Mouse (Mus musculus) left cerebral cortex, adult 18-20 months (tissue): ENCODE data around the gene Rnf146. TPM values are rescaled to one million over a fixed set of nuclear protein-coding genes. Genes with fewer than 3 reads are reported as not detected.
"Not testable (repeated sequence)": the region's sequence is repeated elsewhere in the genome, so short reads cannot be mapped to it uniquely, and the experiment has no call there.

Experiments
- DNase-seq, 2 experiments: peaks; one replicate each; pipeline ENCODE4 v3.0.0; 2021 to 2022; ENCODE audit warnings: low spot score in 2 of 2, mixed read lengths in 1 of 2
- long read RNA-seq, 2 experiments: library from polyadenylated mRNA; stranded (forward); transcript quantifications; one replicate each; pipeline ENCODE4 v2.0.0; 2021
- total RNA-seq, 2 experiments: library from RNA; stranded (reverse); gene quantifications; 2 replicates each; pipeline ENCODE4 v1.2.3; 2021

Rnf146 gene
- 100 to 1,000 TPM in 1 of 2 experiments, 10 to 100 TPM in 1; 97.2 to 103 TPM for total RNA-seq
- long read RNA-seq, experiment 1, full-length matches to known transcripts, result 14 of 22 reads
- long read RNA-seq, experiment 1, partial matches to known transcripts, result 5 of 22 reads
- long read RNA-seq, experiment 1, other reads (novel, unspliced or antisense), result 3 of 22 reads
- long read RNA-seq, experiment 2, full-length matches to known transcripts, result 8 of 11 reads
- long read RNA-seq, experiment 2, partial matches to known transcripts, result 0 of 11 reads
- long read RNA-seq, experiment 2, other reads (novel, unspliced or antisense), result 3 of 11 reads

GRCm38 (mm10) chr10:29362197-29362900 is at the start of gene Rnf146:
Gene Rnf146 (minus strand): TSS chr10:29362442.
- no peak for DNase-seq

DNA sequence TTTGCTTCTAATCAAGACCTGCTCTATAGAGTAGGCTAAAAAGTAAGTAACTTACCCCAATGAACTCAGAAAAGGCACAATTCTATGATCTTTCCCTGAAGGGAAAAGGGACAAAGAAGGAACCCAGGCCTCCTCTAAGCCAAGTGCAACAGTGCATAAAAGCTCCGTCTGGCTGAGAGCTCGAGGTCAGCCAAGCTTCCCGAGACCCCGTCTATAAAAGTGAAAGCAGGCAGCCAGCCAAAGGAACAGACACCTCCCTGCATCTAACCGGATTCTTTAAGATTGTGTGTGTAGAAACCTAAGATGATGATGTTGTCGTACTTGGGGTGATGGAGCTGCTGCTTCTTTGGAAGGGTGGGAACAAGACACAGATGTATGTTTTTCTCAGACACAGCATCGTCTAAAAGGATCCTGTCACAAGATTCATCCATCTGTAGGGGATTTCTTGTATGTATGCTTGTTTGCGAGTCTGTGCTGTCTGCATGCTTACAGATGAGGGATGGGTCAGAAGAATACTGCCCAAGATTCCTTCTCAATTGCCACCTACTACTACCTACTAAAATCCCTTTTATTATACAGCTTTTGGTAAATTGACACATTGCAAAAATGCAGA is 40.5 kb upstream of the Rnf146 start:
- no peak for DNase-seq

GRCm38 (mm10) chr10:29394890-29395289 is 32.6 kb upstream of the Rnf146 start:
- DNase-seq, result not testable (repeated sequence)

DNA sequence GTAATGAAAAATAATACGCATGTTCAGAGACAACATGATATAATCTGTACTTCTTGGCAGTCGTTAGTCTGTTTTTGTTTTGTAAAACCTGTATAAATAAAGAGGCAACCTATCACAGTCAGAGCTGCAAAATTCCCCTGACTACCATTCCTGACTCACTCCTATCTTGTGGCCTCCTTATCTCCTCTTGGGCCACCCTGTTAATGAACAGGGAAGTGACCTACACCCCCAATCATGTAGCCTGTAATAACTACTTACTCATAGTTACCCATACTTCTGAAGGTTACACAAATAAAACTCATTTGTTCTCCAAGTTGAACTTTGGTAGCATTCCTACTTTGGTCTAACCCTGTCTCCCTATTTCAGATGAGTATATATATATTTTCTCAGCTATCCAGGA is 19.3 kb upstream of the Rnf146 start:
- DNase-seq, result no peak

- DNase-seq, result no peak
Observed at GRCm38 (mm10) chr10:29374065-29374464, 11.8 kb upstream of the Rnf146 start.

- peak; percentile 87 to 90 for DNase-seq
Observed at GRCm38 (mm10) chr10:29361464-29362196, 612 bp downstream of the Rnf146 start.

DNA sequence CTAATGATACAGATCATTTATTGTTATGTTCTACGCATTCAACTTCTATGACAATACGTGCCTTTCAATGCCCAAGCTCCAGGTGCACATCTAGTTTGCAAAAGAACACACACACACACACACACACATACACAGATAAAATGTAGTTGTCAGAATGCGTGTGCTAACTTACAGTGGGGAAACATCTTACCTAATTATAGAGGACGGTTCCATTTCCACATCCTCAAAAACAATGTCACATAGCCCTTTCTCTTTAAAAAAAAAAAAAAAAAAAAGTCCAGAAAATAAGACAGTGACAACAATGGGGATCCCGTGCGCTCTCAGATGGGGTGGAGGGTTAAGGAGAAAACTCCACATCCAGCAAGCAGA is 1.2 kb downstream of the Rnf146 start:
- DNase-seq, result no peak

DNA sequence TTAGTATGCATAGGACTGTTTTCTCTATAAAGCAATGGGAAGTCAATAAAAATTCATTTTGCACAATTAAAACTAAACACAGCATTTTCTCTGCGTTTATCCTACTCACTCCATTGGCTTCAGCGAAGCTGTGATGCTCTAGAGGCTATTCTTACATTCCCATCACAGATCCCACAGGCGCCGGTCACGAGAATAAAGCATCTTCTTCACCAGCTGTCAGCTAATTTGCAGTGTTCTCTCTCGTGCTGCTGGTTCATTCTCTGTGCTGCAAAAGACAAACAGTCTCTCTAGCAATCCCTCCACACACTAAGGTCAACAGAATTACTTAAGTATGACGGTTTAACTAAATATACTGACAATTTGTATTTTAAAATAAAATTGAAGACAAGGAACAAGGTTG is 8.1 kb downstream of the Rnf146 start:
- peak; percentile 48 to 56 for DNase-seq

DNA sequence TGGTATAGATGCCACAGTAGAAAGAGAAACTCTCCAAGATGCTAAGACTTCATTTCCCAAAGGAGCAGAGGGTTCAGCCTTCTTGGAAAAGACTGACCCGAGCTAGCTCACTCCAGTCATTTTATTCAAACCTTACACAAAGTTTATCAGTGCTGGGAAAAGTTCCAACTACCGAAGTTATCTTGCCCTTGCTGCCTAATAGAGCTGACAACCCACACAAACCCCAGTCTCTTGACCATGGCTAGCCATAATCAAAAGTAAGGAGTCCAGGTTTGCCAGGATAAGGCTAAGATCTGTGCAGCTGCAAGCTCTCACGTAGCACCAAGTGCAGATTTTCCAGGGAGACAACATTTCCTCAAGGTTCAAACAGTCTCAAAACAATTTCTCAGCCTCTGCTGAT is 9.7 kb downstream of the Rnf146 start:
- DNase-seq, result no peak

- DNase-seq, result no peak
Observed at GRCm38 (mm10) chr10:29351420-29351819, 10.8 kb downstream of the Rnf146 start.

GRCm38 (mm10) chr10:29346638-29347037 is 15.6 kb downstream of the Rnf146 start:
- DNase-seq, result no peak

- no peak for DNase-seq
Observed at GRCm38 (mm10) chr10:29344232-29344631, 18.0 kb downstream of the Rnf146 start.

DNA sequence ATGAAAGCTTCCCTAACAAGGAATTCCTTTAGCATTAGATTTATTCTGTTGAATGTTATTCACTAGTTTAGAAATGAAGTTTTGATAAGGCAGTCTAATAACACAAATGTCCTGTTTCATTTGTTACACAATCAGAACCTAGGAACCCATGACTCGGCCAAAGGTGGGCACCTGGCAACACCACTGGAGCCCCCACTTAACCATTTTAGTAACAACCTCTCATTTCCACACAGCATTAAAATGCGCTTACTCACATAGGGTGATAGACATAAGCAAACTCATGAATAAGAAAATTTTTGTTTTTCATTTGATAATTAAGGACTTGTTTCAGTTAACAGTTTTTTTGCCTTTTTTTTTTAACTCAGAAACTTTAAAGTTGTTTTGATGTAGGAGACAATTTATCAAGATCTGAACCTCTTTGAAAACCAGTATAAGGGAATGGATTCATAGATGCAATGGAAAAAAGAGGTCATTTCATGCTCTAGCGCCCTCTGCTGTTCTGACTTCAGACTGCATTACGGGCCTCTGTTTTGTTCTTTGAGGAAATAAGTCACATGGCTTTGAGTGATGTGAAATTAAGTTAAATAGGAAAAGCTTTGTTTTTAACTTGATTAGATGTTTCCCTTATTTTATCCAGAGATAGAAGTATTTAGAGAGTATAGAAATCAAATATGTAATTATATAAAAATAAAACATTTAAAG is 23.7 kb downstream of the Rnf146 start:
- DNase-seq, result peak; percentile 70 to 83

- no peak for DNase-seq
Observed at GRCm38 (mm10) chr10:29333836-29334235, 28.4 kb downstream of the Rnf146 start.

DNA sequence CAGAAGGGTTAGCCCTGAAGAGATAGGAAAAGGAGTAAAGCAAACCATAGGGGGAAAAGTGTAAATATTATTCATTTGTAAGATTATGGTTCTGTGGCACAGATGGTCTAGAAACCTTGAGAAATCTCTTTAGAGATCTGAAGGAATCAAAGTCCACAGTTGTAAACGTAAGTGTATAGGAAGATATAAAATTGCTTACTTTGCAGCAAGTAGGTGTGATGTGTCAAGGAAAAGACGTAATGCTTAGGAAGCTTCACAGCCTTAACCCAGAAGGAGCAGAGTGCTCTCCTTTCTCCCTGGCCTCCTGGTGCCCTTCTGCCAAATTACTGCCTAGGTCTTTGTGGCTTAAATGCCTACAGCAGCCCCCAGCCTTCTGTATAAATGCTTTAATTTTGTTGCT is 37.4 kb downstream of the Rnf146 start:
- no peak for DNase-seq

GRCm38 (mm10) chr10:29313905-29314304 is 48.3 kb downstream of the Rnf146 start:
- no peak for DNase-seq

DNA sequence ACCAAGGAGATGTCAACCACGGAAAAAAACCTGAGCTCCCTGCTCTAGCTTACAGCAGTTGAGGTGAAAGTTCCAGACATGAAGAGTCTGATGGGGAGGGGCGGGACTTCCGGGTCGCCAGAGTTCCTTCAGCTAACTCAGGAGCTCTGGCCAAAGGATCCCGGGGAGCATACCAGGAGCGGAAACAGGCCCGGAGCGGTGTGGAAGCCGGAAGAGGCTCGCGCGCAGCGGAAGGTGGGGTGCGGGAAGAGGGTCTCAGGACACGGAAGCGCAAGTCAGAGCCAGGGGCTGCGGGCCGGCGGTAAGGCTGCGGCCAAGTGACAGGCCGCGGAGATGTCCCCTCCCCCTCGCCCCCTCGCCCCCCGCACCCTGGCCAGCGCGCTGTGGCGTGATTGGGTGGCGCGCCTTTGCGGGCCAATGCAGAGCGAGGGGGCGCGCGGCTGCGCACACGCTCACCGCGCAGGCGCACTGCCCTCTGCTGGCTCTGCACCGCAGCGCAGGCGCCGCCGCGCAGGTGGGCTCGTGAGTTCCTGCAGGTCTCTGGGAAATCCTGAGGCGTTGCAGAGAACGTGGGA is 49.1 kb downstream of the Rnf146 start, which contains the start of gene Echdc1:
TSS of gene Echdc1 (plus strand) at position 103 of the 575 bp plus-strand sequence.
- peak; percentile 77 to 86 for DNase-seq

GRCm38 (mm10) chr10:29311480-29312219 is 50.6 kb downstream of the Rnf146 start:
- no peak for DNase-seq

- no peak for DNase-seq
Observed at GRCm38 (mm10) chr10:29302230-29302629, 60.0 kb downstream of the Rnf146 start.
